In the genomic region with DNA sequence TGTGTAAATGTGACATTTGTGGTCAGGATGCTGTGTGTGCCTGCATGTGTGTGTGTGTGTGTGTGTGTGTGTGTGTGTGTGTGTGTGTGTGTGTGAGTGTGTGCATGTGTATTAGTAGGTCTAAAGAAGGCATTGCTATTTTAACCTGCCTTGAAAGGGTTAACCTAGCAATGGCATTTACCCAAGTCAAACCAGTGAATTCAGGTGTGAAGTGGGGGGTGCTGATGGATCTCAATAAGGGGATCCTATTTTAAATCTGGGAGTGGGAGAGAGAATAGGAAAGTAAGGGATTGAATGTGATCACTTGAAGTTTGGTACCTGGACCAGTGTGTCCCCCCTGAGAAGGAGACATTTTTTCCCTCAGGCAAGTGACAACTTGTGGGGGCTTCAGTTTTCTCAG, we compare ENCODE assay signal across 8 mouse cellular contexts. TPM values are rescaled to one million over a fixed set of nuclear protein-coding genes. Genes with fewer than 3 reads are reported as not detected.
DNase-seq lines count a peak whose midpoint lies in the region; ATAC-seq and TF ChIP-seq lines count a peak whose summit lies in the region.
"Had no signal": no experiment of that assay in that cellular context is flagged by ENCODE, and none has a peak within 500 bp of the region (broad histone marks: within the 10 kb centered on the region; RNA-seq: fewer than 3 reads in every experiment).

No protein-coding gene starts in this region.

- intact Hi-C loops in left cerebral cortex, adult 2 months (cut with DNase I) = no loop called here
- intact Hi-C loops in left cerebral cortex, postnatal 4 days (cut with DNase I) = no loop called here

- no peaks in the 10 kb centered on the region for H3K9me3 ChIP-seq in forebrain, embryonic 13.5 days (replicated peaks)
- no peaks in the 10 kb centered on the region for H3K9me3 ChIP-seq in hindbrain, embryonic 15.5 days
- H3K9me3 ChIP-seq in neural tube, embryonic 13.5 days = no peaks in the 10 kb centered on the region

- DNase-seq in left cerebral cortex, adult 2 months (ENCODE audit: extremely low spot score in 1 of 2, low spot score in 2 of 2) = no peak
- DNase-seq in left cerebral cortex, postnatal 4 days = no peak
- no peak for DNase-seq in thymus, postnatal 10 days (ENCODE audit: low spot score in 2 of 2)
- no peak for DNase-seq in embryo, embryonic 10.5 days (ENCODE audit: low spot score)
- DNase-seq: gastrocnemius, postnatal 36 days had no signal

- no peaks in the 10 kb centered on the region for H3K36me3 ChIP-seq in forebrain, embryonic 13.5 days (ENCODE audit: poor library complexity, severe bottlenecking)
- H3K36me3 ChIP-seq in hindbrain, embryonic 15.5 days = no peaks in the 10 kb centered on the region
- H3K36me3 ChIP-seq in neural tube, embryonic 13.5 days = no peaks in the 10 kb centered on the region

- no peak for TF ChIP-seq CTCF in left cerebral cortex, adult 2 months (IDR thresholded peaks at IDR 0.05)

- peak overlapping the region; percentile 88 for H3K27ac ChIP-seq in left cerebral cortex, adult 2 months
- H3K27ac ChIP-seq in forebrain, embryonic 13.5 days = peak overlapping the region; percentile 98
- peak overlapping the region; percentile 85 for H3K27ac ChIP-seq in hindbrain, embryonic 15.5 days (replicated peaks)
- H3K27ac ChIP-seq in neural tube, embryonic 13.5 days (replicated peaks) = peak overlapping the region; percentile 93

- 0 out of 2 replicates have a peak, but pooled peaks have one; percentile 1 for ATAC-seq in forebrain, embryonic 13.5 days
- peak; percentile 2; the same call in 1 of the 2 replicates for ATAC-seq in hindbrain, embryonic 15.5 days (ENCODE audit: low FRiP score, low read depth)
- peak; percentile 6; the same call in 1 of the 2 replicates for ATAC-seq in neural tube, embryonic 13.5 days (ENCODE audit: low read depth)

- H3K4me3 ChIP-seq in left cerebral cortex, adult 2 months = peak overlapping the region; percentile 52
- H3K4me3 ChIP-seq in forebrain, embryonic 13.5 days = 0 out of 2 replicates have a peak overlapping the region, but pooled peaks have one; percentile 48
- H3K4me3 ChIP-seq in hindbrain, embryonic 15.5 days = no peak overlapping the region
- peak overlapping the region; percentile 43 for H3K4me3 ChIP-seq in neural tube, embryonic 13.5 days

- H3K9ac ChIP-seq in forebrain, embryonic 13.5 days = 0 out of 2 replicates have a peak overlapping the region, but pooled peaks have one; percentile 85
- peak overlapping the region; percentile 59; the same call in 1 of the 2 replicates for H3K9ac ChIP-seq in hindbrain, embryonic 15.5 days
- peak overlapping the region; percentile 76; the same call in 1 of the 2 replicates for H3K9ac ChIP-seq in neural tube, embryonic 13.5 days

- H3K4me1 ChIP-seq in forebrain, embryonic 13.5 days = peaks cover 34% of the 10 kb centered on the region
- peaks cover 16% of the 10 kb centered on the region for H3K4me1 ChIP-seq in hindbrain, embryonic 15.5 days (replicated peaks)
- H3K4me1 ChIP-seq in neural tube, embryonic 13.5 days (replicated peaks) = peaks cover 26% of the 10 kb centered on the region

- H3K27me3 ChIP-seq in forebrain, embryonic 13.5 days = no peaks in the 10 kb centered on the region
- no peaks in the 10 kb centered on the region for H3K27me3 ChIP-seq in hindbrain, embryonic 15.5 days
- no peaks in the 10 kb centered on the region for H3K27me3 ChIP-seq in neural tube, embryonic 13.5 days

- peak overlapping the region; percentile 86 for H3K4me2 ChIP-seq in forebrain, embryonic 13.5 days
- H3K4me2 ChIP-seq in hindbrain, embryonic 15.5 days = peak overlapping the region; percentile 84
- H3K4me2 ChIP-seq in neural tube, embryonic 13.5 days = peak overlapping the region; percentile 74

RNA-seq across cellular contexts. Expression of a gene that starts 13.4 kb away (rescaled TPM):
- total RNA-seq in left cerebral cortex, adult 2 months (2021) = 10 to 100 TPM; 46.3 to 46.6 TPM
- 100 to 1,000 TPM; 107 to 115 TPM for total RNA-seq in left cerebral cortex, postnatal 4 days (2021)
- 26.1 and 28.9 TPM in 2 replicates for polyA plus RNA-seq in forebrain, embryonic 13.5 days (2015; fragmentation: Nextera tagmentation; extraction: Ambion mirVana)
- polyA plus RNA-seq in hindbrain, embryonic 15.5 days (2015; fragmentation: Nextera tagmentation; extraction: Ambion mirVana) = 37.3 and 44.5 TPM in 2 replicates
- 24.5 and 26.3 TPM in 2 replicates for polyA plus RNA-seq in neural tube, embryonic 13.5 days (2015; fragmentation: Nextera tagmentation; extraction: Ambion mirVana)
